Mouse (Mus musculus): ENCODE measurements around the gene Cfap97d1.

The Cfap97d1 gene

GRCm38 (mm10) chr11:102036336-102036735, 52.3 kb downstream of the Cfap97d1 start:
- DNase-seq (ENCODE audit: low read depth): no peak

- no peak for DNase-seq (ENCODE audit: low read depth)
These were observed 53.7 kb downstream of the Cfap97d1 start for GRCm38 (mm10) chr11:102037789-102038188.

- no peak for DNase-seq (ENCODE audit: low read depth)
These were observed 55.5 kb downstream of the Cfap97d1 start for GRCm38 (mm10) chr11:102039487-102040137.

GRCm38 (mm10) chr11:102040138-102040524, 56.1 kb downstream of the Cfap97d1 start:
- DNase-seq (ENCODE audit: low read depth): peak; percentile 77

- no peak for DNase-seq (ENCODE audit: low read depth)
These were observed 56.6 kb downstream of the Cfap97d1 start for GRCm38 (mm10) chr11:102040646-102041045.

- DNase-seq (ENCODE audit: low read depth): peak; percentile 16
These were observed 57.4 kb downstream of the Cfap97d1 start, which contains the start of gene Cd300lg for GRCm38 (mm10) chr11:102041350-102041949. TSS of gene Cd300lg (plus strand) at chr11:102041509.
